Mouse (Mus musculus): ENCODE data around the gene Dot1l. TPM values are rescaled to one million over a fixed set of nuclear protein-coding genes. Genes with fewer than 3 reads are reported as not detected.

The Dot1l gene
- total and polyA plus RNA-seq, 3 experiments: 3.3 to 43.8 (median 13.3) TPM

DNA sequence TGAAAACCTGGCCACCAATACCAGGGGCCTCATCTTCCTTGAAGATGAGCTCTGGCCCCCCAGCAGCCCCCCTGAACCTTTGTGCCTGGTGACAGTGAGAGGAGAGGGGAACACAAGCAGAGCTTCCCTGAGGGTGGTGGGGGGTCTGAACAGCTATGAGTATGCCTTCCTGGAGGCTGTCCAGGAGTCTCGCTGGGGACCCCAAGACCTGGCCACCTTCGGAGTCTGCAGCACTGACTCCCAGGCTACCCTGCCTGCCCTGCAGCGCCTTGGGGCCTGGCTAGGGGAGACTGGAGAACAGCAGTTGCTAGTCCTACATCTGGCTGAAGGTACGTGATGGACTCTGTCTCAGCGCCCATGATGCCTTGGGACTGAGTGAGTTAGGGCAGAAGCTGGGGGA lies 50.3 kb downstream of the Dot1l start:
- H3K4me1 ChIP-seq (ENCODE audit: control insufficient read depth in 1 of 2, insufficient read depth in 2 of 2): peaks cover 2 to 9% of the 10 kb centered on the region in 2 experiments; a peak in 2 of 4 replicates
- no peaks in the 10 kb centered on the region for H3K27me3 ChIP-seq (replicated peaks)
- H3K36me3 ChIP-seq (replicated peaks in 1 of 2; ENCODE audit: control insufficient read depth in 1 of 2, insufficient read depth in 1 of 2, low read length in 1 of 2): peaks cover 61 to 82% of the 10 kb centered on the region in 2 experiments
- no peak overlapping the region for H3K9ac ChIP-seq (ENCODE audit: insufficient read depth, low read depth)
- no peak overlapping the region for H3K4me2 ChIP-seq (ENCODE audit: insufficient read depth, low read depth, poor library complexity, severe bottlenecking)
- no peak for DNase-seq (ENCODE audit: extremely low read depth)
- peaks cover 5% of the 10 kb centered on the region for H3K9me3 ChIP-seq (replicated peaks; ENCODE audit: low read length)
- peaks cover 15% of the 10 kb centered on the region for H3K79me2 ChIP-seq (replicated peaks; ENCODE audit: control insufficient read depth, extremely low read depth, insufficient read depth, poor library complexity, severe bottlenecking)
- in situ Hi-C loops (cut with MboI; ENCODE audit: low pct_ligation_motif_present, low pct_unique_long_range_greater_than_20kb, low sequenced_read_pairs) (loop anchor here (10.0 kb wide), 1 partner anchor 189 kb away; no protein-coding TSS in a partner anchor), dilution Hi-C loops (cut with MboI; ENCODE audit: extremely low pct_ligation_motif_present, extremely low pct_unique_long_range_greater_than_20kb, low sequenced_read_pairs) (no loop called here)
- no peak overlapping the region for H3K27ac ChIP-seq (ENCODE audit: insufficient read depth, low read depth)
- TF ChIP-seq BHLHE40 (IDR thresholded peaks at IDR 0.05; ENCODE audit: low read depth, low read length) (no peak), USF2 (conservative IDR thresholded peaks at IDR 0.05; ENCODE audit: low read depth, low read length) (no peak), CHD2 (IDR thresholded peaks at IDR 0.05; ENCODE audit: low read length) (no peak), ETS1 (conservative IDR thresholded peaks at IDR 0.05; ENCODE audit: low read depth, low read length) (no peak), ZMIZ1 (IDR thresholded peaks at IDR 0.05; ENCODE audit: low read depth, low read length) (no peak), MAFK (IDR thresholded peaks at IDR 0.05; ENCODE audit: insufficient replicate concordance, low read length) (no peak), POLR2A (IDR thresholded peaks at IDR 0.05; ENCODE audit: low read depth, low read length) (no peak), NRF1 (IDR thresholded peaks at IDR 0.05; ENCODE audit: low read depth, low read length) (no peak), USF1 (IDR thresholded peaks at IDR 0.05; ENCODE audit: low read depth, low read length) (no peak), ELF1 (IDR thresholded peaks at IDR 0.05; ENCODE audit: low read depth, low read length) (no peak), JUN (IDR thresholded peaks at IDR 0.05; ENCODE audit: insufficient read depth, low read depth, low read length) (no peak), MAZ (IDR thresholded peaks at IDR 0.05; ENCODE audit: low read depth, low read length) (no peak), NELFE (IDR thresholded peaks at IDR 0.05; ENCODE audit: low read depth, low read length) (no peak), TCF12 (IDR thresholded peaks at IDR 0.05; ENCODE audit: low read depth, low read length) (no peak), ZNF384 (IDR thresholded peaks at IDR 0.05; ENCODE audit: low read depth, low read length) (no peak), GABPA (IDR thresholded peaks at IDR 0.05; ENCODE audit: insufficient replicate concordance, low read depth, low read length) (no peak), ZKSCAN1 (IDR thresholded peaks at IDR 0.05; ENCODE audit: borderline replicate concordance, low read depth, low read length) (no peak), TBP (conservative IDR thresholded peaks at IDR 0.05; ENCODE audit: low read depth, low read length) (no peak), SMC3 (IDR thresholded peaks at IDR 0.05; ENCODE audit: low read depth, low read length) (no peak)
- no peak overlapping the region for H3K4me3 ChIP-seq (replicated peaks in 1 of 3; ENCODE audit: low read depth in 2 of 3, low read length in 2 of 3, poor library complexity in 1 of 3)

DNA sequence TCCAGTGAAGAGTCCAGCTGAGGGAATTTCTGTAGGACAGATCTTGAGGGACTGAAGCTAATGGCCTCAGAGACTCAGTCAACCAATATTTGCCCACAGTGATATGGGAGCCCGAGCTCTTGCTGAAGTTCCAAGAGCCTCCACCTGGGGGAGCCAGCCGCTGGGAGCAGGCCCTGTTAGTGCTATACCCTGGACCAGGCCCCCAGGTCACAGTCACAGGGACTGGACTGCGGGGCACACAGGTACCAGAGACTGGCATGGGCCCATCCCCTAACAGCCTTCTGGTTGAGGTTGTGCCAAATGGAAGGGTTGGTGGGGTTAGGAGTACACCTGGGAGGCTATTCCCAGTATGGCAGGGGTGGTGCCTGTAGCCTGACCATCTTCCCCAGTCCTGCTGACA lies 50.9 kb downstream of the Dot1l start:
- H3K4me3 ChIP-seq (replicated peaks in 1 of 3; ENCODE audit: low read depth in 2 of 3, low read length in 2 of 3, poor library complexity in 1 of 3): no peak overlapping the region
- no peak overlapping the region for H3K27ac ChIP-seq (ENCODE audit: insufficient read depth, low read depth)
- DNase-seq (ENCODE audit: extremely low read depth): peak; percentile 62
- in situ Hi-C loops (cut with MboI; ENCODE audit: low pct_ligation_motif_present, low pct_unique_long_range_greater_than_20kb, low sequenced_read_pairs): loop anchor here (10.0 kb wide), 1 partner anchor 189 kb away; no protein-coding TSS in a partner anchor
- H3K9me3 ChIP-seq (replicated peaks; ENCODE audit: low read length): peaks cover 5% of the 10 kb centered on the region
- peaks cover 9% of the 10 kb centered on the region for H3K79me2 ChIP-seq (replicated peaks; ENCODE audit: control insufficient read depth, extremely low read depth, insufficient read depth, poor library complexity, severe bottlenecking)
- no peak overlapping the region for H3K4me2 ChIP-seq (ENCODE audit: insufficient read depth, low read depth, poor library complexity, severe bottlenecking)
- no peaks in the 10 kb centered on the region for H3K27me3 ChIP-seq (replicated peaks)
- H3K9ac ChIP-seq (ENCODE audit: insufficient read depth, low read depth): no peak overlapping the region
- H3K4me1 ChIP-seq (ENCODE audit: control insufficient read depth in 1 of 2, insufficient read depth in 2 of 2): peaks cover 0 to 5% of the 10 kb centered on the region in 2 experiments; a peak in 2 of 4 replicates
- TF ChIP-seq RAD21 (IDR thresholded peaks at IDR 0.05; ENCODE audit: low read depth, low read length) (peak; percentile 33), SMC3 (IDR thresholded peaks at IDR 0.05; ENCODE audit: low read depth, low read length) (peak; percentile 47), TCF12 (IDR thresholded peaks at IDR 0.05; ENCODE audit: low read depth, low read length) (no peak), CTCF (conservative IDR thresholded peaks at IDR 0.05 in 1 of 2, IDR thresholded peaks at IDR 0.05 in 1 of 2; ENCODE audit: low read depth in 2 of 2, low read length in 2 of 2) (peak; percentile 48 to 60)
- peaks cover 61 to 76% of the 10 kb centered on the region in 2 experiments for H3K36me3 ChIP-seq (replicated peaks in 1 of 2; ENCODE audit: control insufficient read depth in 1 of 2, insufficient read depth in 1 of 2, low read length in 1 of 2)
- dilution Hi-C loops (cut with MboI; ENCODE audit: extremely low pct_ligation_motif_present, extremely low pct_unique_long_range_greater_than_20kb, low sequenced_read_pairs): no loop called here
